Mouse (Mus musculus): ENCODE data around the gene Ralgapa2. TPM values are rescaled to one million over a fixed set of nuclear protein-coding genes. Genes with fewer than 3 reads are reported as not detected.

Ralgapa2 gene
- polyA plus RNA-seq, 1 experiment from 2014 or later: 11.8 TPM

- Histone ChIP-seq H3K4me2 (ENCODE audit: low read depth, low read length, severe bottlenecking) (no peak overlapping the region), H3K36me3 (ENCODE audit: control insufficient read depth, insufficient read depth, low read length) (no peaks in the 10 kb centered on the region), H3K9me3 (ENCODE audit: control insufficient read depth, low read length) (no peaks in the 10 kb centered on the region), H3K4me3 (ENCODE audit: low read depth, low read length) (no peak overlapping the region), H3K27ac (ENCODE audit: low read depth, low read length) (no peak overlapping the region), H3K27me3 (ENCODE audit: control insufficient read depth, insufficient read depth, low read length) (no peaks in the 10 kb centered on the region), H3K9ac (ENCODE audit: low read length) (no peak overlapping the region), H3K4me1 (replicated peaks; ENCODE audit: control insufficient read depth, insufficient read depth, low read length) (no peaks in the 10 kb centered on the region)
- WGBS: 83% methylated on average over 7 of the region's 7 CpGs
- ATAC-seq (replicated peaks; ENCODE audit: low FRiP score) (peak; percentile 62), DNase-seq (ENCODE audit: low spot score) (no peak)
Measured at GRCm38 (mm10) chr2:146249033-146249432, 263.1 kb downstream of the Ralgapa2 start.

GRCm38 (mm10) chr2:146247576-146247975 is 264.6 kb downstream of the Ralgapa2 start:
- Histone ChIP-seq H3K27ac (ENCODE audit: low read depth, low read length) (no peak overlapping the region), H3K27me3 (ENCODE audit: control insufficient read depth, insufficient read depth, low read length) (no peaks in the 10 kb centered on the region), H3K9ac (ENCODE audit: low read length) (no peak overlapping the region), H3K9me3 (ENCODE audit: control insufficient read depth, low read length) (no peaks in the 10 kb centered on the region), H3K4me2 (ENCODE audit: low read depth, low read length, severe bottlenecking) (no peak overlapping the region), H3K36me3 (ENCODE audit: control insufficient read depth, insufficient read depth, low read length) (no peaks in the 10 kb centered on the region), H3K4me1 (replicated peaks; ENCODE audit: control insufficient read depth, insufficient read depth, low read length) (no peaks in the 10 kb centered on the region), H3K4me3 (ENCODE audit: low read depth, low read length) (no peak overlapping the region)
- no peak for DNase-seq (ENCODE audit: low spot score)
- 52% methylated on average over 6 of the region's 6 CpGs for WGBS
- no peak for ATAC-seq (replicated peaks; ENCODE audit: low FRiP score)

GRCm38 (mm10) chr2:146246409-146247075 is 265.6 kb downstream of the Ralgapa2 start:
- Histone ChIP-seq H3K4me2 (ENCODE audit: low read depth, low read length, severe bottlenecking) (no peak overlapping the region), H3K9ac (ENCODE audit: low read length) (no peak overlapping the region), H3K27ac (ENCODE audit: low read depth, low read length) (no peak overlapping the region), H3K4me1 (replicated peaks; ENCODE audit: control insufficient read depth, insufficient read depth, low read length) (no peaks in the 10 kb centered on the region), H3K36me3 (ENCODE audit: control insufficient read depth, insufficient read depth, low read length) (no peaks in the 10 kb centered on the region), H3K9me3 (ENCODE audit: control insufficient read depth, low read length) (no peaks in the 10 kb centered on the region), H3K4me3 (ENCODE audit: low read depth, low read length) (no peak overlapping the region), H3K27me3 (ENCODE audit: control insufficient read depth, insufficient read depth, low read length) (no peaks in the 10 kb centered on the region)
- WGBS: 83% methylated on average over 4 of the region's 4 CpGs
- DNase-seq (ENCODE audit: low spot score) (no peak), ATAC-seq (replicated peaks; ENCODE audit: low FRiP score) (no peak)

- WGBS: 72% methylated on average over 7 of the region's 7 CpGs
- H3K4me1 ChIP-seq (replicated peaks; ENCODE audit: control insufficient read depth, insufficient read depth, low read length): no peaks in the 10 kb centered on the region
- no peak overlapping the region for H3K9ac ChIP-seq (ENCODE audit: low read length)
- no peaks in the 10 kb centered on the region for H3K36me3 ChIP-seq (ENCODE audit: control insufficient read depth, insufficient read depth, low read length)
- ATAC-seq (replicated peaks; ENCODE audit: low FRiP score) (no peak), DNase-seq (ENCODE audit: low spot score) (no peak)
- H3K4me3 ChIP-seq (ENCODE audit: low read depth, low read length): no peak overlapping the region
- no peak overlapping the region for H3K27ac ChIP-seq (ENCODE audit: low read depth, low read length)
- H3K27me3 ChIP-seq (ENCODE audit: control insufficient read depth, insufficient read depth, low read length): no peaks in the 10 kb centered on the region
- H3K4me2 ChIP-seq (ENCODE audit: low read depth, low read length, severe bottlenecking): no peak overlapping the region
- no peaks in the 10 kb centered on the region for H3K9me3 ChIP-seq (ENCODE audit: control insufficient read depth, low read length)
Measured at GRCm38 (mm10) chr2:146245401-146245800, 266.7 kb downstream of the Ralgapa2 start.

GRCm38 (mm10) chr2:146244049-146244448 is 268.1 kb downstream of the Ralgapa2 start:
- 90% methylated on average over 2 of the region's 2 CpGs for WGBS
- Histone ChIP-seq H3K9ac (ENCODE audit: low read length) (no peak overlapping the region), H3K4me1 (replicated peaks; ENCODE audit: control insufficient read depth, insufficient read depth, low read length) (no peaks in the 10 kb centered on the region), H3K27ac (ENCODE audit: low read depth, low read length) (no peak overlapping the region), H3K4me2 (ENCODE audit: low read depth, low read length, severe bottlenecking) (no peak overlapping the region), H3K36me3 (ENCODE audit: control insufficient read depth, insufficient read depth, low read length) (no peaks in the 10 kb centered on the region), H3K27me3 (ENCODE audit: control insufficient read depth, insufficient read depth, low read length) (no peaks in the 10 kb centered on the region), H3K9me3 (ENCODE audit: control insufficient read depth, low read length) (no peaks in the 10 kb centered on the region), H3K4me3 (ENCODE audit: low read depth, low read length) (no peak overlapping the region)
- DNase-seq (ENCODE audit: low spot score): no peak
- no peak for ATAC-seq (replicated peaks; ENCODE audit: low FRiP score)

GRCm38 (mm10) chr2:146239196-146239747 is 272.9 kb downstream of the Ralgapa2 start:
- no peak for DNase-seq (ENCODE audit: low spot score)
- 88% methylated on average over 4 of the region's 4 CpGs for WGBS
- Histone ChIP-seq H3K27ac (ENCODE audit: low read depth, low read length) (no peak overlapping the region), H3K4me2 (ENCODE audit: low read depth, low read length, severe bottlenecking) (no peak overlapping the region), H3K9ac (ENCODE audit: low read length) (no peak overlapping the region), H3K9me3 (ENCODE audit: control insufficient read depth, low read length) (no peaks in the 10 kb centered on the region), H3K27me3 (ENCODE audit: control insufficient read depth, insufficient read depth, low read length) (no peaks in the 10 kb centered on the region), H3K36me3 (ENCODE audit: control insufficient read depth, insufficient read depth, low read length) (no peaks in the 10 kb centered on the region), H3K4me1 (replicated peaks; ENCODE audit: control insufficient read depth, insufficient read depth, low read length) (no peaks in the 10 kb centered on the region), H3K4me3 (ENCODE audit: low read depth, low read length) (no peak overlapping the region)
- ATAC-seq (replicated peaks; ENCODE audit: low FRiP score): no peak

- H3K9me3 ChIP-seq (ENCODE audit: control insufficient read depth, low read length): no peaks in the 10 kb centered on the region
- H3K27ac ChIP-seq (ENCODE audit: low read depth, low read length): no peak overlapping the region
- H3K4me2 ChIP-seq (ENCODE audit: low read depth, low read length, severe bottlenecking): no peak overlapping the region
- H3K4me3 ChIP-seq (ENCODE audit: low read depth, low read length): no peak overlapping the region
- H3K4me1 ChIP-seq (replicated peaks; ENCODE audit: control insufficient read depth, insufficient read depth, low read length): no peaks in the 10 kb centered on the region
- peaks cover 20% of the 10 kb centered on the region for H3K27me3 ChIP-seq (ENCODE audit: control insufficient read depth, insufficient read depth, low read length)
- H3K9ac ChIP-seq (ENCODE audit: low read length): no peak overlapping the region
- no peak for ATAC-seq (replicated peaks; ENCODE audit: low FRiP score)
- DNase-seq (ENCODE audit: low spot score): no peak
- no peaks in the 10 kb centered on the region for H3K36me3 ChIP-seq (ENCODE audit: control insufficient read depth, insufficient read depth, low read length)
- WGBS: 94% methylated on average over 2 of the region's 2 CpGs
Measured at GRCm38 (mm10) chr2:146231485-146231884, 280.7 kb downstream of the Ralgapa2 start.

- DNase-seq (ENCODE audit: low spot score): no peak
- H3K9ac ChIP-seq (ENCODE audit: low read length): no peak overlapping the region
Measured at GRCm38 (mm10) chr2:146228435-146228834, 283.7 kb downstream of the Ralgapa2 start.

GRCm38 (mm10) chr2:146227646-146228045 is 284.5 kb downstream of the Ralgapa2 start:
- Histone ChIP-seq H3K36me3 (ENCODE audit: control insufficient read depth, insufficient read depth, low read length) (no peaks in the 10 kb centered on the region), H3K9me3 (ENCODE audit: control insufficient read depth, low read length) (no peaks in the 10 kb centered on the region), H3K4me2 (ENCODE audit: low read depth, low read length, severe bottlenecking) (no peak overlapping the region), H3K4me3 (ENCODE audit: low read depth, low read length) (no peak overlapping the region), H3K4me1 (replicated peaks; ENCODE audit: control insufficient read depth, insufficient read depth, low read length) (peaks cover 2% of the 10 kb centered on the region; the same call in 1 of the 2 replicates), H3K9ac (ENCODE audit: low read length) (no peak overlapping the region), H3K27me3 (ENCODE audit: control insufficient read depth, insufficient read depth, low read length) (peaks cover 55% of the 10 kb centered on the region), H3K27ac (ENCODE audit: low read depth, low read length) (no peak overlapping the region)
- ATAC-seq (replicated peaks; ENCODE audit: low FRiP score) (no peak), DNase-seq (ENCODE audit: low spot score) (no peak)
- WGBS: 61% methylated on average over 3 of the region's 3 CpGs

More at GRCm38 (mm10) chr2:146228435-146228834, 283.7 kb downstream of the Ralgapa2 start:
- H3K4me2 ChIP-seq (ENCODE audit: low read depth, low read length, severe bottlenecking): no peak overlapping the region
- 77% methylated on average over 2 of the region's 2 CpGs for WGBS
- no peaks in the 10 kb centered on the region for H3K9me3 ChIP-seq (ENCODE audit: control insufficient read depth, low read length)
- H3K4me3 ChIP-seq (ENCODE audit: low read depth, low read length): no peak overlapping the region
- H3K4me1 ChIP-seq (replicated peaks; ENCODE audit: control insufficient read depth, insufficient read depth, low read length): no peaks in the 10 kb centered on the region; the same call in 1 of the 2 replicates
- no peaks in the 10 kb centered on the region for H3K36me3 ChIP-seq (ENCODE audit: control insufficient read depth, insufficient read depth, low read length)
- no peak for ATAC-seq (replicated peaks; ENCODE audit: low FRiP score)
- peaks cover 47% of the 10 kb centered on the region for H3K27me3 ChIP-seq (ENCODE audit: control insufficient read depth, insufficient read depth, low read length)
- H3K27ac ChIP-seq (ENCODE audit: low read depth, low read length): no peak overlapping the region
